Mouse (Mus musculus): ENCODE measurements around the gene Ptx4.

DNA sequence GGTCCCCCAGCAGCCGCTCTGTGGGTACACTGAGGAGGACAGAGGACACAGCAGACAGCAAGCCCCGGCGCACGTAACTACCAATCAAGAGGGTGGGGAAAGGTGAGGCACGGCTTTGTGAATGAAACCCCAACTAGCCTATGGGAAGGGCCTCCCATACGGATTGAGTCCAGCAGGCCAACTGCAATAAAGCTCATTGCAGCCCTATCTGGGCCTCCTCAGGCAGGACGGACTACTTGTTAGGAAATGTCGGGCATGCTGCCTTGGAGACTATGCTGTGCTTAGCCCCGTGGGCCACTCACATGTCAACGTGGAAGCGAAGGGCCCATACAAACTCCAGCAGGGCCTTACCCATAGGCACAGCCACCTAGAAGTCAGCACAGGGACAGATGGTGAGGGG lies 19.2 kb upstream of the Ptx4 start:
- TF ChIP-seq CTCF (IDR thresholded peaks at IDR 0.05; ENCODE audit: extremely low read depth, insufficient read length, insufficient replicate concordance, low read depth, low read length) (no peak), POLR2A (IDR thresholded peaks at IDR 0.05; ENCODE audit: low read depth, low read length) (no peak)

Measured in small intestine, adult 2 months (tissue).